Mouse (Mus musculus) heart, adult 2 months (tissue): Measurements from ENCODE around the gene Ccdc190. TPM values are rescaled to one million over a fixed set of nuclear protein-coding genes. Genes with fewer than 3 reads are reported as not detected.

Experiments
- DNase-seq, 2 experiments: peaks; one replicate each; pipeline ENCODE4 v3.0.0; 2021
- H3K27ac ChIP-seq: fragments of 200-600 bp; 2 replicates; pipeline ENCODE4 v1.8.1; 2022
- H3K27me3 ChIP-seq: fragments of 200-500 bp; 2 replicates; pipeline ENCODE4 v1.6.1; 2012; ENCODE audit warnings: mild to moderate bottlenecking, low read length, inconsistent platforms, mixed read lengths; ENCODE audit not compliant: control insufficient read depth, insufficient read depth
- H3K36me3 ChIP-seq: fragments of 200-500 bp; 2 replicates; pipeline ENCODE4 v1.6.1; 2012; ENCODE audit warnings: low read length, inconsistent platforms; ENCODE audit not compliant: control insufficient read depth, insufficient read depth
- H3K4me1 ChIP-seq: fragments of 200-500 bp; 2 replicates; pipeline ENCODE4 v1.6.1; 2011; ENCODE audit warnings: low read length; ENCODE audit not compliant: control insufficient read depth, insufficient read depth
- H3K4me3 ChIP-seq: fragments of 200-600 bp; 2 replicates; pipeline ENCODE4 v1.8.1; 2022
- H3K79me2 ChIP-seq: fragments of 200-500 bp; replicated peaks from 2 replicates; pipeline ENCODE4 v1.6.1; 2012; ENCODE audit warnings: mild to moderate bottlenecking, inconsistent platforms, low read length, moderate library complexity, mixed read lengths; ENCODE audit not compliant: control insufficient read depth, insufficient read depth
- H3K9ac ChIP-seq: fragments of 200-500 bp; 2 replicates; pipeline ENCODE4 v1.6.1; 2012; ENCODE audit warnings: low read depth, mild to moderate bottlenecking, control low read depth, inconsistent platforms, low read length, mixed read lengths
- CTCF ChIP-seq: fragments of 200-600 bp; IDR thresholded peaks from 2 replicates; pipeline ENCODE4 v1.8.1; 2022; ENCODE audit warnings: antibody characterized with exemption, mild to moderate bottlenecking, moderate library complexity
- EP300 ChIP-seq: fragments of 200-500 bp; IDR thresholded peaks from 2 replicates; pipeline ENCODE4 v1.6.1; 2011; ENCODE audit warnings: low read depth, low read length, control low read depth; ENCODE audit not compliant: insufficient read depth
- POLR2A ChIP-seq: fragments of 200-500 bp; IDR thresholded peaks from 2 replicates; pipeline ENCODE4 v1.6.1; 2011; ENCODE audit warnings: mild to moderate bottlenecking, low read depth, low read length, control low read depth; ENCODE audit not compliant: insufficient read depth
- WGBS: fragments of 180-500 bp; shearing (Covaris S2); methylation state at CpG from one replicate; pipeline ENCODE4 v1.1.7; 2018; 5-methylcytosine and 5-hydroxymethylcytosine counted together
- intact Hi-C: fragments of 180-260 bp; cut with DNase I; formaldehyde crosslinking; loops from one replicate; pipeline ENCODE4 v1.15.1; 2025
- polyA plus RNA-seq: library from polyadenylated mRNA; depleted of rRNA; stranded (reverse); fragments of >200 nt; gene quantifications from 2 replicates; pipeline ENCODE4 v1.2.3, GENCODE M21; 2012
- total RNA-seq, 2 experiments: library from RNA; stranded (reverse); gene quantifications; 2 replicates each; pipeline ENCODE4 v1.2.3; 2021

Gene Ccdc190
- total and polyA plus RNA-seq, 3 experiments = 0.16 to 0.29 TPM; not detected in 1

DNA sequence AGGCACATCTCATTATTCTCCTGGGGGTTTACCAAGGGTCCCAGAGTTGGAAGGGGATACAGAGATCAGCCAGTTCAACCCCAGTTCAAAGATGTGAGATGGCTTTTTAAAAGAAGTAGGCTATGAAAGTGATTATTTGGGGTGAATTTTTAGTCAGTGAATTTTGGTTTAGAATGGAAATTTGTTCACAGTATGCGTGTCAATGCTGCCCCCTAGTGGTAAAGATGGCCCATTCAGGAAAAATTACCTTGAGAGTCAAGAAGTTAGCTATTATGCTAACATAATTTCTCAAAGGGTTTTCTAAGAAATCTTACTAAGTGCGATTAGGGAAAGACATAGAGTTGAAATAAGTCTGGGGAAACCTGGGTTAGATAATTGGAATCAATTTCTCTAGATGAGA, 10.9 kb downstream of the Ccdc190 start:
- no peaks in the 10 kb centered on the region for H3K4me1 ChIP-seq
- no peak overlapping the region for H3K4me3 ChIP-seq
- no peaks in the 10 kb centered on the region for H3K36me3 ChIP-seq
- TF ChIP-seq EP300 (no peak), POLR2A (no peak), CTCF (peak; percentile 97)
- intact Hi-C loops = no loop called here
- 4% methylated on average over 2 of the region's 2 CpGs for WGBS
- H3K27me3 ChIP-seq = no peaks in the 10 kb centered on the region
- H3K79me2 ChIP-seq = no peaks in the 10 kb centered on the region
- H3K9ac ChIP-seq = no peak overlapping the region
- DNase-seq = no peak
- no peak overlapping the region for H3K27ac ChIP-seq

DNA sequence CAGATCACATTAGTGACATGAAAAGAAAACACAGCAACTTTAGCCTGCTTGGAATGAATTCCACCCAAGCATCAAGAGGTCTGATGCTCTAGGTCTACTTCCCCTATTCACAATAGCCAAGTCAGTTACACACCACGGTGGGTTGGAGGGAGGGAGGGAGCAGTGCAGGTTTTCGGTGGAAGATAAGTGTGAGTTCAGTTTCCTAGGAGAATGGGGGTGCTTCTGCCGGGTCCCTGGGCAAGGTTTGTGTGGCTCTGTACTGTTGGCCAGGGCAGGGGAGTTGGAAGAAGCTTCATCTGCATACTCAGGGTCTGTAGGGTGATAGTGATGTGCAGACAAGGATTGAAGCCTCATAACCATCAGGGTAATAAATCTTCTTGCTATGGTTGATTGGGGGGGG, 17.6 kb downstream of the Ccdc190 start:
- no peak for DNase-seq
- Histone ChIP-seq H3K27me3 (no peaks in the 10 kb centered on the region), H3K4me3 (no peak overlapping the region), H3K9ac (no peak overlapping the region), H3K27ac (no peak overlapping the region), H3K79me2 (no peaks in the 10 kb centered on the region), H3K36me3 (no peaks in the 10 kb centered on the region), H3K4me1 (no peaks in the 10 kb centered on the region)
- intact Hi-C loops = no loop called here
- 67% methylated on average over 3 of the region's 3 CpGs for WGBS
- no peak for TF ChIP-seq POLR2A
- TF ChIP-seq EP300 = no peak
- no peak for TF ChIP-seq CTCF

DNA sequence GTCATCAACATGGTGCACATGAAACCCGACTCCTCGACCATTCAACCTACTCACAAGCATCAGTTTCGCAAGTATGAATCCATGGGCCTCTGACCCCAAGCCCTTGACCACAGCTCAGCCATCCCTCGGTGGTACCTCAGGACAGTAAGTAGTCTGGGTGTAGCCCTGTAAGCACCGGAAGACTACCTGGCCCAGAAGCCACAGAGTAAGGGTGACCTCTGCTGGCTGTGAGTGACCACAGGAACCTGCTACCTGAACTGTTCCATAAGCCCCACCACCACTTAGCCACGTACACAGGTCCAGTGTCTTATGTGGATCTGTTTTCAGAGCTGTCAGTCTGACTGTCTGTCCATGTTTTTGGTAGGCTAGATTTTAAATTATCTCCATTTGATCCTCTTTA, 19.2 kb downstream of the Ccdc190 start:
- intact Hi-C loops = no loop called here
- no peaks in the 10 kb centered on the region for H3K36me3 ChIP-seq
- no peak overlapping the region for H3K27ac ChIP-seq
- DNase-seq = no peak
- H3K79me2 ChIP-seq = no peaks in the 10 kb centered on the region
- H3K27me3 ChIP-seq = no peaks in the 10 kb centered on the region
- H3K9ac ChIP-seq = no peak overlapping the region
- H3K4me3 ChIP-seq = no peak overlapping the region
- WGBS = 83% methylated on average over 6 of the region's 6 CpGs
- no peaks in the 10 kb centered on the region for H3K4me1 ChIP-seq
- TF ChIP-seq POLR2A = no peak
- peak; percentile 27 for TF ChIP-seq CTCF
- TF ChIP-seq EP300 = no peak

DNA sequence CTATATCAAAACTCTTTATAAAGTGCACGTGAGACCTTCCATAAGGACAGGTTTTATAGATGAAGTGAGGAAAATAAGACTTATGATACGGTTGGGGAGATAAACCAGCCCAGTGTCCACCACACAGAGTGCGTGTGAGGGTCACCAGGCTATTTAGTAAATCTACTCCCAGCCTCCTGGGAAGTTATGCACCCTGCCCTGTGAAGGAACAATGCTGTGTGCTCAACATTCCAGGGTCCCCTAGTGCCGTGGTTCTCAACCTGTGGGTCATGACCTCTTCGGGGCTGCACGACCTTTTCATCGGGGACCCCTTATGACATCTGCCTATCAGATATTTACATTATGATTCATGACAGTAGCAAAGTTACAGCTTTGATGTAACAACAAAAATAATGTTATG, 19.8 kb downstream of the Ccdc190 start:
- H3K27me3 ChIP-seq = no peaks in the 10 kb centered on the region
- WGBS = 81% methylated on average over 7 of the region's 7 CpGs
- no peak overlapping the region for H3K27ac ChIP-seq
- TF ChIP-seq CTCF = no peak
- TF ChIP-seq EP300 = no peak
- no peak for TF ChIP-seq POLR2A
- intact Hi-C loops = no loop called here
- H3K79me2 ChIP-seq = no peaks in the 10 kb centered on the region
- no peak for DNase-seq
- H3K4me3 ChIP-seq = no peak overlapping the region
- no peak overlapping the region for H3K9ac ChIP-seq
- no peaks in the 10 kb centered on the region for H3K4me1 ChIP-seq
- H3K36me3 ChIP-seq = no peaks in the 10 kb centered on the region

DNA sequence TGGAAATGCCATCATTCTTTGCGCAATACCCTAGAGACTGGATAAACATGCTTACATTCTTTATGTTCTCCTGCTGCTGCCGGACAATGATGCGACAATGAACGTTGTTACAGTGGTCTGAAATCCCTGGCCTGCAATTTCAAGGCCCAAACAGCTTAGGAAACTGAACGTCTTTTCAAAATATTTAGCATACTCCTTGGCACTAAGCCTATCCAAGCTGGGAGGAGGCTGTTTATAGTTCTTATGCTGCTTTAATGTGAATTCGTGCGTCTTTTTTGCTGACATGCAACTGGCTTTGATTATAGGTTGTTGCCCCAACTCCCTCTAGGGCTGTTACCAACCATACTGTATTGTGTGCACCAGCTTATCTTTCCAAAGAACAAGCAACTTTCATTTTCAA, 20.4 kb downstream of the Ccdc190 start:
- TF ChIP-seq CTCF (no peak), POLR2A (no peak), EP300 (no peak)
- no peak overlapping the region for H3K9ac ChIP-seq
- H3K27ac ChIP-seq = no peak overlapping the region
- WGBS = 81% methylated on average over 7 of the region's 7 CpGs
- DNase-seq = no peak
- no peaks in the 10 kb centered on the region for H3K27me3 ChIP-seq
- H3K79me2 ChIP-seq = no peaks in the 10 kb centered on the region
- no peaks in the 10 kb centered on the region for H3K36me3 ChIP-seq
- no peak overlapping the region for H3K4me3 ChIP-seq
- intact Hi-C loops = no loop called here
- no peaks in the 10 kb centered on the region for H3K4me1 ChIP-seq

DNA sequence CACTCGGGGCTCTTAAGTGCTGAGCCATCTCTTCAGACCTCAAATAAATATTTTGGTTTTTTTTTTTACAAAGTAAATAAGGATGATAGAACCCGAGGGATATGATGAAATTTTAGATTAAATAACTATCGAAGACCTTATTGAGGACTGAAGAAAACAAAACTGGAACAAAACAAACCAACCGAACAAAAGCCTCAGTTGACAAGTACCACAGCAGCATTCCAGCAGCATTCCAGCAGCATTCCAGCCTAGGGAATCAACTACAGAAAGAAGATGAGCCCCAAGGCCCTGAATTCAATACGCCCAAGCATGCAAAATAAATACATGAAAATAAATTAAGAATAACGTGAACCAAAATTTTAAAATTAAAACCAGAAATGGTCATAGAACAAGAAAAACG, 21.5 kb downstream of the Ccdc190 start:
- H3K4me1 ChIP-seq = no peaks in the 10 kb centered on the region
- DNase-seq = no peak
- no peak for TF ChIP-seq EP300
- no peak for TF ChIP-seq CTCF
- TF ChIP-seq POLR2A = no peak
- no peak overlapping the region for H3K4me3 ChIP-seq
- no peaks in the 10 kb centered on the region for H3K27me3 ChIP-seq
- H3K36me3 ChIP-seq = no peaks in the 10 kb centered on the region
- intact Hi-C loops = no loop called here
- no peaks in the 10 kb centered on the region for H3K79me2 ChIP-seq
- H3K27ac ChIP-seq = no peak overlapping the region
- H3K9ac ChIP-seq = no peak overlapping the region
- 66% methylated on average over 7 of the region's 7 CpGs for WGBS

DNA sequence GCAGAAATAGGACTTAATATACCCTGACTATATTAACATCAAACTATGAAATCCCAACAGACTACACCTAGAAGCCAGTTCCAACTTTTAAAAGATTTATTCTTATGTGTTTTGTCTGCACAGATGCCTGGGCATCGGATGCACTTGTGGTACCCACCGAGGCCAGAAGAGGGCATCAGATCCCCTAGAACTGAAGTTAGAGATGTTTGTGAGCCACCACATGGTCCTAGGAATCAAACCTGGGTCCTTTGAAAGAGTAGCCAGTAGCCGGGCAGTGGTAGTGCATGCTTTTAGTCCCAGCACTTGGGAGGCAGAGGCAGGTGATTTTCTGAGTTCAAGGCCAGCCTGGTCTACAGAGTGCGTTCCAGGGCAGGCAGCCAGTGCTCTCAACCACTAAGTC, 22.2 kb downstream of the Ccdc190 start:
- no peaks in the 10 kb centered on the region for H3K27me3 ChIP-seq
- no peaks in the 10 kb centered on the region for H3K79me2 ChIP-seq
- DNase-seq = no peak
- WGBS = 93% methylated on average over 4 of the region's 4 CpGs
- H3K27ac ChIP-seq = no peak overlapping the region
- no peak overlapping the region for H3K4me3 ChIP-seq
- no peak overlapping the region for H3K9ac ChIP-seq
- no peaks in the 10 kb centered on the region for H3K4me1 ChIP-seq
- intact Hi-C loops = no loop called here
- H3K36me3 ChIP-seq = no peaks in the 10 kb centered on the region
- TF ChIP-seq EP300 (no peak), CTCF (peak; percentile 54)
